Mouse (Mus musculus) kidney, adult 2 months (tissue): Measurements from ENCODE around the gene Azi2.

Experiments
- CTCF ChIP-seq: fragments of 200-500 bp; conservative IDR thresholded peaks from 2 replicates; pipeline ENCODE4 v1.5.1; 2011; ENCODE audit warnings: low read depth, mild to moderate bottlenecking, control low read depth, low read length, moderate library complexity, mixed read lengths; ENCODE audit not compliant: insufficient read depth, insufficient read length
- POLR2A ChIP-seq: fragments of 200-500 bp; IDR thresholded peaks from one replicate; pipeline ENCODE4 v1.6.1; 2011; ENCODE audit warnings: low read depth, low read length, control low read depth

DNA sequence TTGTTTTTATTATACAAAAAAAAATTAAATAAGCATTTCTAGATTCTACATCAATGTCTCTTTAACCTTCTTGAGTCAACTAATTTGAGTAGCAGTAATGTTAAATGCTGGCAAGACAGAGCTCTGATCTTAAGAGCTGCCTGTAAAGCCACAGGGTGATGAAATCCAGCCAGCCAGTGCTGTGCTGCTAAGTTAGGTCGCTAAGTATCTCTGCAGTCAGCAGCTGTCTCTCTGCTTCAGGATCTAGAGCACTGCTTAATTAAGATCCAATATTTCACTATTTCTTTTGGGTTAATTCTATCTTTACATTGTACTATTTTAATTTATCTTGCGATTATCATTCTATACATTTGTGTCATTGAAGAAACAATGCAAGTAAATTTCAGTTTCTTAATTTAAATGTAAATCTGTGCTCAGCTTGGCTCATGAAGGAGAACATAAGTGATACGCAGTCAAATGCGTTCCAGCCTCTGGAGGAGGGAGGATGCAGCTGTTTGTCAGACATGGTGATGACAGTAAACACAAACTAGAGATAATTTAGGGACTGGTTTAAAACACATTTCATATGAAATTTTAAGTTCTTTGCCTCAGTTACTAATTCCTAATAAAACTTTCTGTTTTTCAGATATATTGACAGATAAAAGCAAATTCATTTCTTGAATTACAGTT lies 36.9 kb upstream of the Azi2 start:
- TF ChIP-seq CTCF (no peak), POLR2A (no peak)
